Mouse (Mus musculus): ENCODE measurements around the gene Edn1.

The Edn1 gene

GRCm38 (mm10) chr13:42301161-42301721, at the start of gene Edn1:
Edn1 (plus strand) TSS chr13:42301476.
- no peak for DNase-seq (ENCODE audit: low read depth, low spot score)

DNA sequence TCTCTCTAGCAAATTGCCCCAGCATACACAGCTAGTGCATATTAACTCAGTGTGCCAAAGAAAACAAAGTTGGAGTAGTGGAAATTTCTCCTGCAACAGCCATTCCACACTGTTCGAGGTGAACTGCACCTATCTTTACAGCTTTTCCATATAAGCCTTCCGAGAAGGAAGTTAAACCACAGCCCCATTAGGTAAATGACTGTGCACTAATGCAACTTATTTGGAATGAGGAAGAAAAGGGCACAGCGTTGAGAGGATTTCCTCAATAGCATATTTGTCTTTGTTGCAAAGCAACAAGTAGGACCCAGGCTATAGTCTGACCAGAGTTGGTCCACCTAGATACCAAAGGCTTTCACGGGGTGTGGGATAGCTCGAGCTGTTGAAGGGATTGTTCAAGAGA, 47.5 kb upstream of the Edn1 start:
- no peak for DNase-seq (ENCODE audit: low read depth, low spot score)

GRCm38 (mm10) chr13:42255105-42255504, 46.2 kb upstream of the Edn1 start:
- DNase-seq (ENCODE audit: low read depth, low spot score): no peak

GRCm38 (mm10) chr13:42258422-42258821, 42.9 kb upstream of the Edn1 start:
- DNase-seq (ENCODE audit: low read depth, low spot score): no peak

DNA sequence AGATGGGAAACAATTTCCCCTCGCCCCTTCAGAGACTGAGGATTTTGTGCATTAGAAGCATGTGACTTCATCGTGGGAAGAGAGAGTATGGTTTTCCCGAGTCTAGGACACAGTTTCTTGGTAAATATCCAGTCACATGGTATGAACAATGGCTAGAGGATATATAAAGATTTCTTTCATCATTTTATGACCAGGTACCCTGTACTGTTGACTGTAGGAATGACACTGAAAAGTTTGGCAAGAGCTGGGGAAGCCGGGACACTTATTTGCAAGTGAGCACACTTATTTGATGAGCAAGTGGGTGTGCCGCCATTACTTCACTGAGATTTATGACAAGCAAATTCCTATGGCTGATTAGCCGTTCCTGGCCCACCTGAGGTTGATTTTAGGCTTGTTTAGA, 40.6 kb upstream of the Edn1 start:
- no peak for DNase-seq (ENCODE audit: low read depth, low spot score)

GRCm38 (mm10) chr13:42270051-42270450, 31.2 kb upstream of the Edn1 start:
- no peak for DNase-seq (ENCODE audit: low read depth, low spot score)

DNA sequence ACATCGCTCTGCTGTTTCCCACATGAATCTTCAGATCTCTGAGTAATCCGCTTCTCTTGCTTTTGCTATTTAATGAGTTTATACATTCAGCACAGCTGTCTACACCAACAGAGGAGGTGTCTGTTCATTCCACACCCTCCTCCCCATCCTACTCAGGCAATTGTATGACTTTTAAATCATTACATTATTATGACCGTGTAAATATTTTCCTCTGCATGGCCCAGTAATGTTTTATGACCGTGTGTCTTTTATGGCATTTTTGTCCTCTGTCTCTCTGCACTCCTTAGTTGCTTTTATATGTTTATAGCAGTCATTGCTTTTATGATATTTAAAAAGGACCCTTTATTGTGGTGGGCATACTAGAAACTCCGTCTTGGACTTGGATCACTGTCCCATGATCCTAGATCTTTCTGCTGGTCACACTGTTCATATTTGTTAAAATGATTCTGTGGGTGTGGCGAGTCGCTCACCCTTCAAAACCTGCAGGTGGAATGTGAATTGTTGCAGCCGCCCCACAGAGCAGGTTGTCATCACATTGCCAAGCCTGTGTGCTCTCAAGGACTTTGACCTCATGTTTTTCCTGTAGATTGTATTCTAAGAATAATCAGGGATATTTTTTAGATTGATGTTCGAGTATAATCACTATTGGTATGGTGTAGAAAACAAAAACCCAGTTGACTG, 24.4 kb upstream of the Edn1 start:
- DNase-seq (ENCODE audit: low read depth, low spot score): no peak

DNA sequence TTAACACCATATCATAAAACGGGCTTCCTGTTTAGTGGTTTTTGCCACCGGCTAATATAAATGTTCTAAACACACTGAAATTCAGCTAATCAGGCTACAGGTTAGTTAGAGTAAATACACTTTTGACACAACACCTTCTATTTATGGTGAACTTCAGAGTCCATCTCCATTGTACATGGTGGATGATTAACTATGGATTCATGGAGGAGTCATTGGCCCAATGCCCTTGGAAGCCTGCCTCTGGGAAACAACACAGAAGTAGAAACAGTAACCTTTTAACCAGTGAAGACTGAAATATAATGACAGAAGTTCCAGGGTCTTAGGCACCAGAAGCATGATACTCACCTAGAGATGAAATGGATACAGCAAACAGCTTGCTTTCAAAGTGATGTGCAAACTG, 23.5 kb upstream of the Edn1 start:
- no peak for DNase-seq (ENCODE audit: low read depth, low spot score)

GRCm38 (mm10) chr13:42285896-42286295, 15.4 kb upstream of the Edn1 start:
- DNase-seq (ENCODE audit: low read depth, low spot score): no peak

- no peak for DNase-seq (ENCODE audit: low read depth, low spot score)
Measured at GRCm38 (mm10) chr13:42286768-42287167, 14.5 kb upstream of the Edn1 start.

- DNase-seq (ENCODE audit: low read depth, low spot score): no peak
Measured at GRCm38 (mm10) chr13:42292593-42292992, 8.7 kb upstream of the Edn1 start.

DNA sequence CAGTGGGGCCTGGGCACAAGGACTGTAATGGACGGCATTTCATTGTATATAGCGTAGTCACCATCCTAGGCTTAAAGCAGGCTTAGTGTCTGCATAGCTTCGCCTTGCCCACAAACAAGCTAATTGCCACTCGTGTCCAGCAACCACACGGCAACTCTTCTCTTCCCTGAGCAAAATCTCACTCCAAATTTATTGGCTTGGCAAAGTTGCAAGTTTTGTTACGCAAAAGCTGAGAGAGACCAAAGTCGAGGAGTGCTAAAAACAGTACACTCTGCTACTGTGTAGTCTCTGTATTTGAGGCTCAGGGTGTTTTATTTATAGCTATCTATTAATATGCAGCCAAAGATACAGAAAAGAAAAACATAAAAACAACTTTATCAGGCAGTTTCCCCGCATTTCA, 3.0 kb upstream of the Edn1 start:
- DNase-seq (ENCODE audit: low read depth, low spot score): no peak

DNA sequence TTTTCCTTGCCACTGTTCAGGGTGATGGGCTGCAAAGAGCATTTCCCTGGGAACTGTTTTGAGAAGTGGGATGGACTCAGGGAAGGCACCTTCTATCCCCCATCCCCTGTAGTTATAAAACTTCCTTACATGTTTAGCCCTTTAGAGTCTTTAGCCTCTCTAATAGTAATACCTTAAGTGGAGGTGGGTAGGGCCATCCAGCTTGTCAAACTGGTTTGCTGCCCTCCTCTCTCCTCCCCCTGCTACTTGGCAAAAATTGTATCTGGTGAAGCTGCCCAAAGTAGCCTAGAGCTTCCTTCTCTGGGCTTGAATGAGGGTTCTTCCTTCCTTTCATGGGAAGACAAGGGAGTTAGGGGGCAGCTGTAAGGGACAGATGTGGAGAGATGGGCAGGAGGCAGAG, 2.5 kb upstream of the Edn1 start:
- DNase-seq (ENCODE audit: low read depth, low spot score): no peak

GRCm38 (mm10) chr13:42300567-42300966, 709 bp upstream of the Edn1 start:
- DNase-seq (ENCODE audit: low read depth, low spot score): no peak

DNA sequence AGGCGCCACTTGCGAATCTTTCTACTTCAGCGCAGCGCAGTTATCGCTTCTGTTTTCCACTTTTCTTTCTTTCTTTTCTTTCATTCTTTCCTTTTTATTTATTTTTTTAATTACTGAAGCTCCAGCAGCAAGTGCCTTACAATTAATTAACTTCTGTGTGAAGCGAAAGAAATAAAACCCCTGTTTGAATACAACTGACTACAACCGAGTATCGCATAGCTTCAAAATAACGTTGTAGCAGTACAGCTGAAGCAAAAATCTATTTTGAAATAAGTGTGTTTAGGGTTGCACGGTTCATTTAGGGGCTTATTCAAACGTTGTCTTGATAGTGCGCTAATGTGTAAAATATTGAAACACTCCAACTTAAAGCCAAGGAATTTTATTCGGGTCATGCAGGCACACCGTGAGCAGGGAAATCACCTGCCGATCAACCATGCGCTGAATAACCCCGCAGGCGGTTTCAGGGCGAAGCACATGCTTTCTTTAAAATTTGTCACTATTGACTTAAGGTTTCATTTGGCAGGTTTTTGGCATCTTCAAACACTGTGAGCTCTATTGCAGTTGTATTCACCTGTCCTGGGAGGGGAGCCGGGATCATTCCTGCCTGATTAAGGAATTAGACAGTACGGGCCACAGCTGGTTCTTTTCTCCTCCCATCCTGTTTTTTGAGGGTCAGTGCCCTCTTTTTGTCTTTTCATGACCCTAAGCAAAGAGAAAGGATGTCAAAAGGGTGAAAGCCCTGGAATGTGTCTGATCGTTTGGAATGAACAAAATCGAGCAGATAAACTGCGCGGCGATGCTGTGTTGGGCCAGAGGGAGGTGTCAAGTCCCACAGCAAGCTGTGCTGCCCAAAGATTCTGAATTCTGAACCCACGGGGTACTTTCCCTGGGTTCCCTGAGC, 935 bp downstream of the Edn1 start:
- DNase-seq (ENCODE audit: low read depth, low spot score): no peak

GRCm38 (mm10) chr13:42303180-42303929, 2.1 kb downstream of the Edn1 start:
- DNase-seq (ENCODE audit: low read depth, low spot score): no peak

- DNase-seq (ENCODE audit: low read depth, low spot score): no peak
Measured at GRCm38 (mm10) chr13:42304139-42304538, 2.9 kb downstream of the Edn1 start.

GRCm38 (mm10) chr13:42306870-42307800, 5.9 kb downstream of the Edn1 start:
- no peak for DNase-seq (ENCODE audit: low read depth, low spot score)

DNA sequence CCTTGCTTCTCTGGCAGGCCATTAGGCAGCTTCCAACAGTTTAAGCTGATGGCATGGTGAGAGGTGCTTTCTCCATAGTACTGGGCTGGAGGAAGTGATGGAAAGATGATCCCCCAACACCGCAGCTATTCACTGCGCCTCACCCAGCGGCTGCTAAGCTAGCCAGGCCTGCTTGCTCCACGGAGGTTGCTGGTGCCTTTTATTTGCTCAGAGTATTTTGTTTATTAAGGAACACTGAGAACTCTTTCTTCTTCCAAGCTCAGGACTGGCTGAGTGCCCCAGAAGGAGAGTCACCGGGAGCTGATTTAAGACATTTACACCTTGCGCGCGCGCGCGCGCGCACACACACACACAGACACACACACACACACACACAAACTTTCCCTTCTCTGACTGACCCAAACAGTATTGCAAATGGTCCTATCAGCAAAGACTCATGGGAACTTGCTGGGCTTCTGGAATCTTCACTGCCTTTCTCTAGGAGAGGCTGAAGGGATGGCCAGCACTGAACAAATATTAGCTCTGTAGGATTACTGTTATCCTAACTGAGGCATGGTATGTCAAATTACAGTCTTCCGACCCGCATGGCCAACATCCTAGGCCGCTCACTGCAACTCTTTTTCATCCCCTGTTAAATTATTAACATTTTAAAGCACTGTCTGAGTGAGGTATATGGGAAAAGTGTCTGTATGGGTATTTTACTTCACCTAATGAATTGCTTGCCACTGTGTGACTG, 7.3 kb downstream of the Edn1 start:
- DNase-seq (ENCODE audit: low read depth, low spot score): no peak

DNA sequence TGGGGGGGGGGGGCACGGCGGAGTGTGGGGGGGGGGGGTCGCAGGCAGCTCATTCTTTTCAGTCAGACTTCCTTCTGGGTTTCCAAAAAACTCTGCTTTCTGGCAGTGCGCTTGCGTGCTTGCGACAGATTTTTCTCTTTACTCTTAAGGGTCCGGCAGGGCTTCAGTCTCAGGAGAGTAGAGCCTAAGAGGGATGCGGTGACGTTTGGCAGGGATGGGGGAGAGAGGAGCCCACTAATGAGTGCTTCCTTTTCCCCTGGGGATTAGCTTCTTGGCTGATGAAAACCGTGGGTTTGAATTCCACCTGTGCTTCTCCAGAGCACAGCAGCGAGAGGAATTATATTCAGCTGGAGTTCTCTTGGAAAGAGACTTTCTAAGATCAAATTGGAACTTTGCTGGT, 8.5 kb downstream of the Edn1 start:
- no peak for DNase-seq (ENCODE audit: low read depth, low spot score)

All from brain, embryonic 18.5 days (tissue).